Mouse (Mus musculus) liver, postnatal 0 days (tissue): ENCODE data around the gene Aldoc.

ENCODE experiments used
- CTCF ChIP-seq: sonication (generic); IDR thresholded peaks from 2 replicates; pipeline ENCODE4 v1.5.1; 2016; ENCODE audit warnings: antibody characterized with exemption, low read depth
- EP300 ChIP-seq: IDR thresholded peaks from 2 replicates; pipeline ENCODE4 v1.6.1; 2016; ENCODE audit warnings: antibody characterized with exemption, low read depth, mild to moderate bottlenecking

GRCm38 (mm10) chr11:78360789-78361131 is 38.0 kb downstream of the Aldoc start:
- TF ChIP-seq CTCF (no peak), EP300 (no peak)
